Mouse (Mus musculus) MEL (cell line): ENCODE data around the gene Srgap2.

ENCODE experiments used
- CHD1 ChIP-seq: IDR thresholded peaks from 2 replicates; pipeline ENCODE4 v1.6.1; 2012; ENCODE audit warnings: low read depth, mild to moderate bottlenecking, inconsistent platforms, low read length, improper control_type of control experiment
- CHD2 ChIP-seq: IDR thresholded peaks from 2 replicates; pipeline ENCODE4 v1.6.1; 2011; ENCODE audit warnings: low read length, improper control_type of control experiment
- CTCF ChIP-seq, 3 experiments: IDR thresholded peaks in 2 of 3; conservative IDR thresholded peaks in 1 of 3; 2 replicates each; pipeline ENCODE4 v1.5.1; 2011 to 2012; ENCODE audit warnings: low read length in 3 of 3, low read depth in 2 of 3, mild to moderate bottlenecking in 2 of 3, improper control_type of control experiment in 1 of 3, inconsistent platforms in 1 of 3, mixed read lengths in 1 of 3, moderate library complexity in 1 of 3; ENCODE audit not compliant: control insufficient read depth in 1 of 3, insufficient read depth in 1 of 3, poor library complexity in 1 of 3, severe bottlenecking in 1 of 3
- HCFC1 ChIP-seq: IDR thresholded peaks from 2 replicates; pipeline ENCODE4 v1.6.1; 2012; ENCODE audit warnings: low read depth, mild to moderate bottlenecking, inconsistent platforms, low read length, improper control_type of control experiment, moderate library complexity
- MYC ChIP-seq: IDR thresholded peaks from 2 replicates; pipeline ENCODE4 v1.6.1; 2011; ENCODE audit warnings: low read depth, mild to moderate bottlenecking, low read length, improper control_type of control experiment, moderate library complexity
- POLR2A ChIP-seq, 2 experiments: IDR thresholded peaks; 2 replicates each; pipeline ENCODE4 v1.6.1; 2011 to 2012; ENCODE audit warnings: low read length in 2 of 2, mild to moderate bottlenecking in 2 of 2, control low read depth in 1 of 2, improper control_type of control experiment in 1 of 2, low read depth in 1 of 2, moderate library complexity in 1 of 2; ENCODE audit not compliant: control insufficient read depth in 1 of 2, insufficient read depth in 1 of 2, poor library complexity in 1 of 2
- RAD21 ChIP-seq: IDR thresholded peaks from 2 replicates; pipeline ENCODE4 v1.6.1; 2011; ENCODE audit warnings: mild to moderate bottlenecking, low read depth, low read length, improper control_type of control experiment
- ZMIZ1 ChIP-seq: IDR thresholded peaks from 2 replicates; pipeline ENCODE4 v1.6.1; 2012; ENCODE audit warnings: low read depth, mild to moderate bottlenecking, inconsistent platforms, low read length, improper control_type of control experiment, moderate library complexity

DNA sequence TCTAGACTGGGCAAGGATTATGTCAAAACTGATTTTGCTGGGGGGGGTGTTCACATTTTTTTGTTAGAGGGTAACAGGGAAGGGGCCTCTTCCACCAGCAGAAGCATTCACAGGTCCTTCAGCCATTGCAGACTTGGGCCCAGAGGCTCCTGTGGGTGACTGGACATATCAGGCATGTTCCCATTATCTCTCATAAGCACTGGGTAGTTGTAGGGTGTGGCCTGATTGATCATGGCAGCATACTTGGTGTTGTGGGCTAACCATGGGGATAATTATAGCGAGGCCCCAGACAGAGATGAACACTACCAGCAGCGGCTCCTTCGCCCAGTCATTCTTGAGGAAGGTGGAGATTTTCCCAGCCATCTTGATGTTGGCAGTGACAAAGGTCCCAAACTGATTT, 79.8 kb downstream of the Srgap2 start:
- TF ChIP-seq POLR2A (IDR thresholded peaks at IDR 0.05; ENCODE audit: control insufficient read depth in 1 of 2, insufficient read depth in 1 of 2, low read depth in 1 of 2, low read length in 2 of 2, poor library complexity in 1 of 2) (no peak), CTCF (IDR thresholded peaks at IDR 0.05 in 2 of 3, conservative IDR thresholded peaks at IDR 0.05 in 1 of 3; ENCODE audit: control insufficient read depth in 1 of 3, insufficient read depth in 1 of 3, low read depth in 2 of 3, low read length in 3 of 3, poor library complexity in 1 of 3, severe bottlenecking in 1 of 3) (no peak), CHD2 (no peak), ZMIZ1 (no peak), HCFC1 (no peak), CHD1 (no peak), MYC (no peak), RAD21 (no peak)
